In genomic region chr2:96411182-96411581, GRCm38 (mm10) we compare ENCODE assay signal across 20 mouse cellular contexts.
A peak's percentile ranks its signal among the peaks of the same experiment; 100 is the strongest.
DNase-seq lines count a peak whose midpoint lies in the region; ATAC-seq lines count a peak whose summit lies in the region.
"Had no signal": no experiment of that assay in that cellular context is flagged by ENCODE, and none has a peak within 500 bp of the region (broad histone marks: within the 10 kb centered on the region; RNA-seq: fewer than 3 reads in every experiment).

No protein-coding gene starts in this region.

- no peak overlapping the region for H3K9ac ChIP-seq in embryonic facial prominence, embryonic 14.5 days (ENCODE audit: low read depth, low read length)
- H3K9ac ChIP-seq: embryonic facial prominence, embryonic 12.5 days; embryonic facial prominence, embryonic 15.5 days; forebrain, embryonic 12.5 days had no signal

- no peaks in the 10 kb centered on the region for H3K27me3 ChIP-seq in embryonic facial prominence, embryonic 14.5 days (replicated peaks; ENCODE audit: control insufficient read depth, insufficient read depth, low read length)
- H3K27me3 ChIP-seq in embryonic facial prominence, embryonic 10.5 days (replicated peaks; ENCODE audit: low read depth, poor library complexity, severe bottlenecking), result no peaks in the 10 kb centered on the region
- H3K27me3 ChIP-seq: embryonic facial prominence, embryonic 12.5 days; embryonic facial prominence, embryonic 15.5 days; forebrain, embryonic 12.5 days had no signal

- H3K4me3 ChIP-seq in embryonic facial prominence, embryonic 14.5 days (ENCODE audit: low read depth, low read length), result no peak overlapping the region
- no peak overlapping the region for H3K4me3 ChIP-seq in embryonic facial prominence, embryonic 10.5 days
- H3K4me3 ChIP-seq: embryonic facial prominence, embryonic 12.5 days; embryonic facial prominence, embryonic 15.5 days; erythroblast, embryonic 14.5 days; forebrain, embryonic 10.5 days; forebrain, embryonic 12.5 days; gastrocnemius, adult 2 months had no signal

- WGBS in embryonic facial prominence, embryonic 14.5 days, result 71% methylated on average over 1 of the region's 1 CpGs
- WGBS in embryonic facial prominence, embryonic 10.5 days, result 85% methylated on average over 1 of the region's 1 CpGs

- DNase-seq in cerebellum, adult 18-20 months, result peak; percentile 19 to 46
- DNase-seq in cerebellum, postnatal 4 days (ENCODE audit: low spot score in 2 of 2), result no peak
- peak; percentile 6 for DNase-seq in embryonic facial prominence, embryonic 14.5 days (ENCODE audit: low spot score)
- DNase-seq in embryonic facial prominence, embryonic 10.5 days (ENCODE audit: low spot score), result no peak
- DNase-seq in cerebellum, adult 9-10 months, result peak; percentile 46
- peak; percentile 6 to 11 for DNase-seq in cerebellum, postnatal 10 days
- no peak for DNase-seq in gastrocnemius, postnatal 14 days
- DNase-seq in layer of hippocampus, postnatal 10 days (ENCODE audit: low spot score in 2 of 2), result no peak
- DNase-seq: adrenal gland, adult 2 months; adrenal gland, postnatal 10 days; adrenal gland, postnatal 25 days; embryo, embryonic 11 days; gastrocnemius, adult 2 months had no signal

- ATAC-seq in embryonic facial prominence, embryonic 14.5 days (ENCODE audit: low read depth), result no peak
- ATAC-seq: forebrain, embryonic 14.5 days; forebrain, embryonic 16.5 days had no signal

- no peak overlapping the region for H3K4me2 ChIP-seq in embryonic facial prominence, embryonic 14.5 days (ENCODE audit: low read depth, low read length)
- H3K4me2 ChIP-seq: embryonic facial prominence, embryonic 12.5 days; embryonic facial prominence, embryonic 15.5 days; forebrain, embryonic 12.5 days had no signal

- intact Hi-C loops in gastrocnemius, postnatal 14 days (cut with DNase I; ENCODE audit: low total_unique reads), result no loop called here

- H3K9me3 ChIP-seq in embryonic facial prominence, embryonic 14.5 days (ENCODE audit: control insufficient read depth, low read length), result no peaks in the 10 kb centered on the region
- H3K9me3 ChIP-seq in embryonic facial prominence, embryonic 10.5 days, result no peaks in the 10 kb centered on the region
- H3K9me3 ChIP-seq: embryonic facial prominence, embryonic 12.5 days; embryonic facial prominence, embryonic 15.5 days; forebrain, embryonic 10.5 days; forebrain, embryonic 12.5 days had no signal

- H3K27ac ChIP-seq in embryonic facial prominence, embryonic 14.5 days (replicated peaks; ENCODE audit: low read depth, low read length), result no peak overlapping the region
- no peak overlapping the region for H3K27ac ChIP-seq in embryonic facial prominence, embryonic 10.5 days (replicated peaks)
- H3K27ac ChIP-seq: embryonic facial prominence, embryonic 12.5 days; embryonic facial prominence, embryonic 15.5 days; forebrain, embryonic 10.5 days; forebrain, embryonic 12.5 days; gastrocnemius, adult 2 months had no signal

- no peaks in the 10 kb centered on the region for H3K36me3 ChIP-seq in embryonic facial prominence, embryonic 14.5 days (ENCODE audit: control insufficient read depth, insufficient read depth, low read length)
- no peaks in the 10 kb centered on the region for H3K36me3 ChIP-seq in embryonic facial prominence, embryonic 10.5 days (replicated peaks)
- H3K36me3 ChIP-seq: embryonic facial prominence, embryonic 12.5 days; embryonic facial prominence, embryonic 15.5 days; forebrain, embryonic 10.5 days; forebrain, embryonic 12.5 days had no signal

- no peaks in the 10 kb centered on the region for H3K4me1 ChIP-seq in embryonic facial prominence, embryonic 14.5 days (ENCODE audit: control insufficient read depth, insufficient read depth, low read length)
- no peaks in the 10 kb centered on the region for H3K4me1 ChIP-seq in embryonic facial prominence, embryonic 10.5 days
- H3K4me1 ChIP-seq: embryonic facial prominence, embryonic 12.5 days; embryonic facial prominence, embryonic 15.5 days; forebrain, embryonic 10.5 days; forebrain, embryonic 12.5 days had no signal

Comparison
In these comparisons a context has a peak if more than half of its experiments do, and no peak if none do; other contexts are left out.
1. DNase-seq: peak in cerebellum, adult 18-20 months (2 of 2), embryonic facial prominence, embryonic 14.5 days (single experiment), cerebellum, adult 9-10 months (single experiment) and cerebellum, postnatal 10 days (2 of 2); none in cerebellum, postnatal 4 days (0 of 2), embryonic facial prominence, embryonic 10.5 days (single experiment), gastrocnemius, postnatal 14 days (single experiment) and layer of hippocampus, postnatal 10 days (0 of 2).